Mouse (Mus musculus): ENCODE results near the gene Manbal.
"Not testable (repeated sequence)": the region's sequence is repeated elsewhere in the genome, so short reads cannot be mapped to it uniquely, and the experiment has no call there.

Manbal gene

GRCm38 (mm10) chr2:157367991-157368390 is 597 bp downstream of the Manbal start:
- no peak for DNase-seq

GRCm38 (mm10) chr2:157371696-157372095 is 4.3 kb downstream of the Manbal start:
- DNase-seq: no peak

- no peak for DNase-seq
Observed at GRCm38 (mm10) chr2:157373681-157374080, 6.3 kb downstream of the Manbal start.

- no peak for DNase-seq
Observed at GRCm38 (mm10) chr2:157375051-157375450, 7.7 kb downstream of the Manbal start.

GRCm38 (mm10) chr2:157375794-157376757 is 8.7 kb downstream of the Manbal start:
- DNase-seq: no peak

GRCm38 (mm10) chr2:157376995-157377394 is 9.6 kb downstream of the Manbal start:
- DNase-seq: no peak

GRCm38 (mm10) chr2:157384836-157385235 is 17.4 kb downstream of the Manbal start:
- DNase-seq: no peak

- not testable (repeated sequence) for DNase-seq
Observed at GRCm38 (mm10) chr2:157388901-157389590, 21.7 kb downstream of the Manbal start.

- DNase-seq: no peak
Observed at GRCm38 (mm10) chr2:157389591-157389921, 22.2 kb downstream of the Manbal start.

GRCm38 (mm10) chr2:157392331-157392730 is 24.9 kb downstream of the Manbal start:
- no peak for DNase-seq

GRCm38 (mm10) chr2:157393549-157393948 is 26.2 kb downstream of the Manbal start:
- no peak for DNase-seq

- no peak for DNase-seq
Observed at GRCm38 (mm10) chr2:157394868-157395267, 27.5 kb downstream of the Manbal start.

- DNase-seq: no peak
Observed at GRCm38 (mm10) chr2:157395371-157395770, 28.0 kb downstream of the Manbal start.

GRCm38 (mm10) chr2:157395960-157396359 is 28.6 kb downstream of the Manbal start:
- DNase-seq: no peak

GRCm38 (mm10) chr2:157397376-157397775 is 30.0 kb downstream of the Manbal start:
- no peak for DNase-seq

GRCm38 (mm10) chr2:157398539-157398938 is 31.1 kb downstream of the Manbal start:
- no peak for DNase-seq

GRCm38 (mm10) chr2:157399797-157400196 is 32.4 kb downstream of the Manbal start:
- DNase-seq: no peak

GRCm38 (mm10) chr2:157400491-157400890 is 33.1 kb downstream of the Manbal start:
- DNase-seq: no peak

GRCm38 (mm10) chr2:157401261-157401660 is 33.9 kb downstream of the Manbal start:
- no peak for DNase-seq

- no peak for DNase-seq
Observed at GRCm38 (mm10) chr2:157407596-157407995, 40.2 kb downstream of the Manbal start.

GRCm38 (mm10) chr2:157409793-157410533 is 42.6 kb downstream of the Manbal start:
- DNase-seq: no peak

GRCm38 (mm10) chr2:157411151-157411693 is 43.8 kb downstream of the Manbal start:
- no peak for DNase-seq

GRCm38 (mm10) chr2:157412497-157412896 is 45.1 kb downstream of the Manbal start:
- no peak for DNase-seq

Measured in cerebellum, adult 8-10 months (tissue).